Mouse (Mus musculus) kidney, postnatal 14 days (tissue): ENCODE data around the gene Ctnnd2.

Source experiments
- DNase-seq: peaks from one replicate; pipeline ENCODE4 v3.0.0; 2022; ENCODE audit warnings: mixed read lengths

Gene Ctnnd2

GRCm38 (mm10) chr15:30897342-30897741, 724.9 kb downstream of the Ctnnd2 start:
- DNase-seq, result no peak

- no peak for DNase-seq
These were observed 735.6 kb downstream of the Ctnnd2 start for GRCm38 (mm10) chr15:30908027-30908426.

GRCm38 (mm10) chr15:30913360-30913759, 741.0 kb downstream of the Ctnnd2 start:
- peak; percentile 11 for DNase-seq

GRCm38 (mm10) chr15:30925838-30926237, 753.4 kb downstream of the Ctnnd2 start:
- peak; percentile 2 for DNase-seq

GRCm38 (mm10) chr15:30927632-30928031, 755.2 kb downstream of the Ctnnd2 start:
- peak; percentile 16 for DNase-seq

GRCm38 (mm10) chr15:30931906-30932305, 759.5 kb downstream of the Ctnnd2 start:
- no peak for DNase-seq

GRCm38 (mm10) chr15:30945863-30946262, 773.5 kb downstream of the Ctnnd2 start:
- DNase-seq, result no peak

- no peak for DNase-seq
These were observed 786.1 kb downstream of the Ctnnd2 start for GRCm38 (mm10) chr15:30958513-30958912.

- DNase-seq, result no peak
These were observed 790.2 kb downstream of the Ctnnd2 start for GRCm38 (mm10) chr15:30962421-30963160.

GRCm38 (mm10) chr15:30964046-30964445, 791.7 kb downstream of the Ctnnd2 start:
- no peak for DNase-seq

GRCm38 (mm10) chr15:30964865-30965679, 792.7 kb downstream of the Ctnnd2 start:
- DNase-seq, result no peak

GRCm38 (mm10) chr15:30966826-30967225, 794.4 kb downstream of the Ctnnd2 start:
- no peak for DNase-seq

GRCm38 (mm10) chr15:30974436-30974835, 802.0 kb downstream of the Ctnnd2 start:
- DNase-seq, result no peak

- no peak for DNase-seq
These were observed 802.8 kb downstream of the Ctnnd2 start for GRCm38 (mm10) chr15:30974991-30975775.

- DNase-seq, result no peak
These were observed 804.9 kb downstream of the Ctnnd2 start for GRCm38 (mm10) chr15:30977166-30977740.

- DNase-seq, result no peak
These were observed 814.5 kb downstream of the Ctnnd2 start for GRCm38 (mm10) chr15:30986890-30987289.

- DNase-seq, result peak; percentile 31
These were observed 818.2 kb downstream of the Ctnnd2 start for GRCm38 (mm10) chr15:30990421-30991252.

GRCm38 (mm10) chr15:30992357-30992756, 820.0 kb downstream of the Ctnnd2 start:
- no peak for DNase-seq

GRCm38 (mm10) chr15:30992901-30993300, 820.5 kb downstream of the Ctnnd2 start:
- no peak for DNase-seq

- no peak for DNase-seq
These were observed 823.0 kb downstream of the Ctnnd2 start for GRCm38 (mm10) chr15:30995346-30995745.

GRCm38 (mm10) chr15:31004468-31004867, 832.1 kb downstream of the Ctnnd2 start:
- no peak for DNase-seq

- DNase-seq, result no peak
These were observed 832.6 kb downstream of the Ctnnd2 start for GRCm38 (mm10) chr15:31004976-31005375.
